Mouse (Mus musculus) forebrain, embryonic 14.5 days (tissue): Measurements from ENCODE around the gene Cers6. TPM values are rescaled to one million over a fixed set of nuclear protein-coding genes. Genes with fewer than 3 reads are reported as not detected.
A peak's percentile ranks its signal among the peaks of the same experiment; 100 is the strongest.

Experiments
- ATAC-seq: fragments of 200-750 bp; cut with Nextera tagmentation; 2 replicates; pipeline ENCODE4 v1.8.0; 2017; ENCODE audit warnings: mild to moderate bottlenecking, moderate library complexity
- DNase-seq: peaks from one replicate; pipeline ENCODE4 v3.0.0-alpha.2; 2015; ENCODE audit warnings: low spot score
- H3K27ac ChIP-seq: fragments of 300-500 bp; sonication (generic); 2 replicates; pipeline ENCODE4 v1.5.1; 2014; ENCODE audit warnings: low read depth, mild to moderate bottlenecking, control low read depth, low read length, moderate library complexity
- H3K27me3 ChIP-seq: fragments of 300-500 bp; sonication (generic); replicated peaks from 2 replicates; pipeline ENCODE4 v1.6.1; 2014; ENCODE audit warnings: low read length, control low read depth, mixed read lengths; ENCODE audit not compliant: control insufficient read depth, insufficient read depth
- H3K36me3 ChIP-seq: fragments of 300-500 bp; sonication (generic); 2 replicates; pipeline ENCODE4 v1.6.1; 2014; ENCODE audit warnings: low read length, control low read depth; ENCODE audit not compliant: control insufficient read depth, insufficient read depth
- H3K4me1 ChIP-seq: fragments of 300-500 bp; sonication (generic); 2 replicates; pipeline ENCODE4 v1.6.1; 2014; ENCODE audit warnings: antibody characterized with exemption, low read length, control low read depth; ENCODE audit not compliant: control insufficient read depth, insufficient read depth
- H3K4me2 ChIP-seq: fragments of 300-500 bp; sonication (generic); 2 replicates; pipeline ENCODE4 v1.6.1; 2014; ENCODE audit warnings: mild to moderate bottlenecking, control low read depth, low read length
- H3K4me3 ChIP-seq: fragments of 300-500 bp; sonication (generic); 2 replicates; pipeline ENCODE4 v1.5.1; 2014; ENCODE audit warnings: low read depth, low read length, control low read depth
- H3K9ac ChIP-seq: fragments of 300-500 bp; sonication (generic); 2 replicates; pipeline ENCODE4 v1.6.1; 2014; ENCODE audit warnings: mild to moderate bottlenecking, low read length, control low read depth, moderate library complexity
- H3K9me3 ChIP-seq: fragments of 300-500 bp; sonication (generic); replicated peaks from 2 replicates; pipeline ENCODE4 v1.6.1; 2016; ENCODE audit warnings: low read length, control low read depth, mixed read lengths; ENCODE audit not compliant: control insufficient read depth
- WGBS: fragments of 180-500 bp; shearing (Covaris S2); extraction: QIAGEN DNeasy Blood & Tissue Kit; methylation state at CpG from one replicate; pipeline ENCODE4 v1.1.7; 2014; 5-methylcytosine and 5-hydroxymethylcytosine counted together
- polyA plus RNA-seq: library from polyadenylated mRNA; unstranded; fragments of >200 nt; fragmentation: Nextera tagmentation; extraction: Ambion mirVana; gene quantifications from 2 replicates; pipeline ENCODE4 v1.2.1, GENCODE M21; 2014

The Cers6 gene
- polyA plus RNA-seq, 1 experiment from 2014 or later: 57.3 TPM

- no peak for ATAC-seq
- no peaks in the 10 kb centered on the region for H3K9me3 ChIP-seq
- whole genome bisulfite sequencing: 56% methylated on average over 9 of the region's 9 CpGs
Observed at GRCm38 (mm10) chr2:68978244-68978643, 117.0 kb downstream of the Cers6 start.

GRCm38 (mm10) chr2:68978660-68979604 lies 117.7 kb downstream of the Cers6 start:
- DNase-seq (no peak), ATAC-seq (no peak)
- Histone ChIP-seq H3K27ac (no peak overlapping the region), H3K4me1 (peaks cover 8% of the 10 kb centered on the region; the same call in 1 of the 2 replicates), H3K36me3 (no peaks in the 10 kb centered on the region), H3K9ac (no peak overlapping the region), H3K9me3 (no peaks in the 10 kb centered on the region), H3K27me3 (no peaks in the 10 kb centered on the region), H3K4me2 (no peak overlapping the region), H3K4me3 (no peak overlapping the region)
- WGBS: 83% methylated on average over 12 of the region's 12 CpGs

More at GRCm38 (mm10) chr2:68978244-68978643, 117.0 kb downstream of the Cers6 start:
- Histone ChIP-seq H3K4me2 (no peak overlapping the region), H3K4me1 (peaks cover 8% of the 10 kb centered on the region; the same call in 1 of the 2 replicates), H3K36me3 (no peaks in the 10 kb centered on the region), H3K9ac (no peak overlapping the region), H3K27me3 (no peaks in the 10 kb centered on the region), H3K27ac (no peak overlapping the region), H3K4me3 (no peak overlapping the region)
- DNase-seq: no peak

- no peak overlapping the region for H3K9ac ChIP-seq
- H3K4me3 ChIP-seq: no peak overlapping the region
- no peak overlapping the region for H3K27ac ChIP-seq
- DNase-seq (no peak), ATAC-seq (no peak)
- H3K27me3 ChIP-seq: no peaks in the 10 kb centered on the region
- no peaks in the 10 kb centered on the region for H3K9me3 ChIP-seq
- H3K36me3 ChIP-seq: no peaks in the 10 kb centered on the region
- H3K4me2 ChIP-seq: no peak overlapping the region
- 87% methylated on average over 9 of the region's 9 CpGs for WGBS
- H3K4me1 ChIP-seq: peaks cover 8% of the 10 kb centered on the region; the same call in 1 of the 2 replicates
Observed at GRCm38 (mm10) chr2:68981302-68981701, 120.1 kb downstream of the Cers6 start.

GRCm38 (mm10) chr2:68981756-68982409 lies 120.6 kb downstream of the Cers6 start:
- Histone ChIP-seq H3K9me3 (no peaks in the 10 kb centered on the region), H3K4me1 (peaks cover 8% of the 10 kb centered on the region; the same call in 1 of the 2 replicates), H3K9ac (no peak overlapping the region), H3K27me3 (no peaks in the 10 kb centered on the region), H3K4me3 (no peak overlapping the region), H3K27ac (no peak overlapping the region), H3K36me3 (no peaks in the 10 kb centered on the region), H3K4me2 (no peak overlapping the region)
- ATAC-seq (0 out of 2 replicates have a peak, but pooled peaks have one; percentile 37), DNase-seq (no peak)
- 69% methylated on average over 11 of the region's 11 CpGs for WGBS

GRCm38 (mm10) chr2:68982979-68983378 lies 121.7 kb downstream of the Cers6 start:
- DNase-seq (no peak), ATAC-seq (no peak)
- no peak overlapping the region for H3K9ac ChIP-seq
- H3K9me3 ChIP-seq: no peaks in the 10 kb centered on the region
- H3K4me2 ChIP-seq: no peak overlapping the region
- H3K27me3 ChIP-seq: no peaks in the 10 kb centered on the region
- H3K36me3 ChIP-seq: no peaks in the 10 kb centered on the region
- no peak overlapping the region for H3K27ac ChIP-seq
- peaks cover 8% of the 10 kb centered on the region; the same call in 1 of the 2 replicates for H3K4me1 ChIP-seq
- 88% methylated on average over 3 of the region's 3 CpGs for WGBS
- no peak overlapping the region for H3K4me3 ChIP-seq

- DNase-seq (no peak), ATAC-seq (no peak)
- Histone ChIP-seq H3K9me3 (no peaks in the 10 kb centered on the region), H3K4me3 (no peak overlapping the region), H3K9ac (no peak overlapping the region), H3K27ac (no peak overlapping the region), H3K4me2 (no peak overlapping the region), H3K27me3 (no peaks in the 10 kb centered on the region), H3K36me3 (no peaks in the 10 kb centered on the region), H3K4me1 (peaks cover 8% of the 10 kb centered on the region; the same call in 1 of the 2 replicates)
- WGBS: 95% methylated on average over 3 of the region's 3 CpGs
Observed at GRCm38 (mm10) chr2:68983431-68983830, 122.2 kb downstream of the Cers6 start.

- Histone ChIP-seq H3K27ac (no peak overlapping the region), H3K27me3 (no peaks in the 10 kb centered on the region), H3K4me2 (no peak overlapping the region), H3K4me3 (no peak overlapping the region), H3K9me3 (no peaks in the 10 kb centered on the region), H3K4me1 (no peaks in the 10 kb centered on the region), H3K9ac (no peak overlapping the region), H3K36me3 (no peaks in the 10 kb centered on the region)
- 91% methylated on average over 6 of the region's 6 CpGs for WGBS
- no peak for DNase-seq
- ATAC-seq: no peak
Observed at GRCm38 (mm10) chr2:68989117-68989516, 127.9 kb downstream of the Cers6 start.

GRCm38 (mm10) chr2:68992629-68993028 lies 131.4 kb downstream of the Cers6 start:
- WGBS: 98% methylated on average over 5 of the region's 5 CpGs
- H3K4me3 ChIP-seq: no peak overlapping the region
- H3K36me3 ChIP-seq: no peaks in the 10 kb centered on the region
- no peaks in the 10 kb centered on the region for H3K27me3 ChIP-seq
- no peaks in the 10 kb centered on the region; the same call in 1 of the 2 replicates for H3K4me1 ChIP-seq
- no peak overlapping the region for H3K4me2 ChIP-seq
- H3K9ac ChIP-seq: no peak overlapping the region
- H3K9me3 ChIP-seq: no peaks in the 10 kb centered on the region
- no peak for DNase-seq
- no peak overlapping the region for H3K27ac ChIP-seq
- ATAC-seq: no peak
